Mouse (Mus musculus) kidney, postnatal 36 days (tissue): Measurements from ENCODE around the gene Rnase13.

Experiments used
- DNase-seq, 2 experiments: peaks; one replicate each; pipeline ENCODE4 v3.0.0; 2021 to 2022; ENCODE audit warnings: mixed read lengths in 2 of 2

Gene Rnase13

GRCm38 (mm10) chr14:51871741-51872140, 50.8 kb downstream of the Rnase13 start:
- no peak for DNase-seq
